Mouse (Mus musculus) MEL (cell line): ENCODE measurements around the gene Ngrn.

Source experiments
- CHD1 ChIP-seq: IDR thresholded peaks from 2 replicates; pipeline ENCODE4 v1.6.1; 2012; ENCODE audit warnings: low read depth, mild to moderate bottlenecking, inconsistent platforms, low read length, improper control_type of control experiment
- CTCF ChIP-seq, 3 experiments: IDR thresholded peaks in 2 of 3; conservative IDR thresholded peaks in 1 of 3; 2 replicates each; pipeline ENCODE4 v1.5.1; 2011 to 2012; ENCODE audit warnings: low read length in 3 of 3, low read depth in 2 of 3, mild to moderate bottlenecking in 2 of 3, improper control_type of control experiment in 1 of 3, inconsistent platforms in 1 of 3, mixed read lengths in 1 of 3, moderate library complexity in 1 of 3; ENCODE audit not compliant: control insufficient read depth in 1 of 3, insufficient read depth in 1 of 3, poor library complexity in 1 of 3, severe bottlenecking in 1 of 3
- EP300 ChIP-seq, 2 experiments: IDR thresholded peaks; 2 replicates each; pipeline ENCODE4 v1.6.1; 2011; ENCODE audit warnings: improper control_type of control experiment in 2 of 2, low read length in 2 of 2, low read depth in 1 of 2, mild to moderate bottlenecking in 1 of 2
- GABPA ChIP-seq: IDR thresholded peaks from 2 replicates; pipeline ENCODE4 v1.6.1; 2012; ENCODE audit warnings: low read depth, mild to moderate bottlenecking, inconsistent platforms, low read length, improper control_type of control experiment, moderate library complexity
- GATA1 ChIP-seq: IDR thresholded peaks from 2 replicates; pipeline ENCODE4 v1.6.1; 2011; ENCODE audit warnings: low read depth, low read length, improper control_type of control experiment
- MAFK ChIP-seq: IDR thresholded peaks from 2 replicates; pipeline ENCODE4 v1.6.1; 2011; ENCODE audit warnings: low read depth, mild to moderate bottlenecking, low read length, improper control_type of control experiment, borderline replicate concordance
- MYC ChIP-seq: IDR thresholded peaks from 2 replicates; pipeline ENCODE4 v1.6.1; 2011; ENCODE audit warnings: low read depth, mild to moderate bottlenecking, low read length, improper control_type of control experiment, moderate library complexity
- POLR2A ChIP-seq, 2 experiments: IDR thresholded peaks; 2 replicates each; pipeline ENCODE4 v1.6.1; 2011 to 2012; ENCODE audit warnings: low read length in 2 of 2, mild to moderate bottlenecking in 2 of 2, control low read depth in 1 of 2, improper control_type of control experiment in 1 of 2, low read depth in 1 of 2, moderate library complexity in 1 of 2; ENCODE audit not compliant: control insufficient read depth in 1 of 2, insufficient read depth in 1 of 2, poor library complexity in 1 of 2
- POLR2AphosphoS2 ChIP-seq: IDR thresholded peaks from 2 replicates; pipeline ENCODE4 v1.6.1; 2011; ENCODE audit warnings: low read length, improper control_type of control experiment
- RCOR1 ChIP-seq: IDR thresholded peaks from 2 replicates; pipeline ENCODE4 v1.6.1; 2012; ENCODE audit warnings: low read depth, mild to moderate bottlenecking, inconsistent platforms, low read length, improper control_type of control experiment
- TCF12 ChIP-seq: IDR thresholded peaks from 2 replicates; pipeline ENCODE4 v1.6.1; 2014; ENCODE audit warnings: low read depth, mild to moderate bottlenecking, inconsistent platforms, low read length, improper control_type of control experiment, moderate library complexity
- ZC3H11A ChIP-seq: IDR thresholded peaks from 2 replicates; pipeline ENCODE4 v1.6.1; 2012; ENCODE audit warnings: low read depth, mild to moderate bottlenecking, inconsistent platforms, low read length, improper control_type of control experiment

GRCm38 (mm10) chr7:80244851-80245250 is 16.2 kb upstream of the Ngrn start:
- TF ChIP-seq GATA1 (no peak), EP300 (IDR thresholded peaks at IDR 0.05; ENCODE audit: low read depth in 1 of 2, low read length in 2 of 2) (no peak), MYC (no peak), POLR2A (IDR thresholded peaks at IDR 0.05; ENCODE audit: control insufficient read depth in 1 of 2, insufficient read depth in 1 of 2, low read depth in 1 of 2, low read length in 2 of 2, poor library complexity in 1 of 2) (no peak), CHD1 (no peak), MAFK (no peak), CTCF (IDR thresholded peaks at IDR 0.05 in 2 of 3, conservative IDR thresholded peaks at IDR 0.05 in 1 of 3; ENCODE audit: control insufficient read depth in 1 of 3, insufficient read depth in 1 of 3, low read depth in 2 of 3, low read length in 3 of 3, poor library complexity in 1 of 3, severe bottlenecking in 1 of 3) (no peak), POLR2AphosphoS2 (no peak), TCF12 (no peak), ZC3H11A (no peak), GABPA (no peak), RCOR1 (no peak)
